Mouse (Mus musculus): ENCODE measurements around the gene Rpap2. TPM values are rescaled to one million over a fixed set of nuclear protein-coding genes. Genes with fewer than 3 reads are reported as not detected.

Rpap2 gene
- total RNA-seq, 2 experiments from 2014 or later: 7.0 to 8.2 TPM

GRCm38 (mm10) chr5:107681300-107681699 is 84.1 kb downstream of the Rpap2 start:
- DNase-seq: no peak
- intact Hi-C loops (cut with DNase I): no loop called here

DNA sequence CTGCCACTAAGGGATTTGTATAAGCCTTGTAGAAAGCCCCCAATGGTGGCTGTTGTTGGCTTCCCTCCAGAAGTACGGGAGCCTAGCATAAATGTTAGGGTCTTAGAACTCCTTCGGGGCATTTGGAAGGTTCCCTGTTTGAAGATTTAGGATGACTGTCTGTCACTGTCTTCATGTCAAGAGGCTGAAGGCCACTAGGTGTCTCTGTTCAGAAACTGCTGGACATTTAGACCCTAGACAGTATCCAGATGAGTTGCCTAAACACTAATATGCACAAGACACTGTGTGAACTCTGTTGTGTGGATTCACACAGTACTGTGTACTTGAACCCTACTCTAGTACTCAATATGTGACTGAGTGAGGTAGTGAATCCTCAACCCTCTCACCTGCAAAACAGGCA is 87.2 kb downstream of the Rpap2 start:
- intact Hi-C loops (cut with DNase I): no loop called here
- peak in 1 of 2 experiments; percentile 5 for DNase-seq

- no peak for DNase-seq
- intact Hi-C loops (cut with DNase I): no loop called here
Measured at GRCm38 (mm10) chr5:107687161-107687560, 90.0 kb downstream of the Rpap2 start.

- peak; percentile 50 to 64 for DNase-seq
- intact Hi-C loops (cut with DNase I): no loop called here
Measured at GRCm38 (mm10) chr5:107687592-107688498, 90.7 kb downstream of the Rpap2 start.

GRCm38 (mm10) chr5:107688499-107688866 is 91.3 kb downstream of the Rpap2 start:
- intact Hi-C loops (cut with DNase I): no loop called here
- no peak for DNase-seq

- intact Hi-C loops (cut with DNase I): no loop called here
Measured at GRCm38 (mm10) chr5:107695019-107695418, 97.8 kb downstream of the Rpap2 start.

GRCm38 (mm10) chr5:107698888-107699287 is 101.7 kb downstream of the Rpap2 start:
- intact Hi-C loops (cut with DNase I): no loop called here
- DNase-seq: no peak

More at GRCm38 (mm10) chr5:107695019-107695418, 97.8 kb downstream of the Rpap2 start:
- DNase-seq: no peak

GRCm38 (mm10) chr5:107700873-107701272 is 103.7 kb downstream of the Rpap2 start:
- intact Hi-C loops (cut with DNase I): no loop called here
- no peak for DNase-seq

GRCm38 (mm10) chr5:107701658-107702057 is 104.5 kb downstream of the Rpap2 start:
- intact Hi-C loops (cut with DNase I): no loop called here
- DNase-seq: no peak

GRCm38 (mm10) chr5:107703207-107703763 is 106.1 kb downstream of the Rpap2 start:
- intact Hi-C loops (cut with DNase I): no loop called here
- no peak for DNase-seq

DNA sequence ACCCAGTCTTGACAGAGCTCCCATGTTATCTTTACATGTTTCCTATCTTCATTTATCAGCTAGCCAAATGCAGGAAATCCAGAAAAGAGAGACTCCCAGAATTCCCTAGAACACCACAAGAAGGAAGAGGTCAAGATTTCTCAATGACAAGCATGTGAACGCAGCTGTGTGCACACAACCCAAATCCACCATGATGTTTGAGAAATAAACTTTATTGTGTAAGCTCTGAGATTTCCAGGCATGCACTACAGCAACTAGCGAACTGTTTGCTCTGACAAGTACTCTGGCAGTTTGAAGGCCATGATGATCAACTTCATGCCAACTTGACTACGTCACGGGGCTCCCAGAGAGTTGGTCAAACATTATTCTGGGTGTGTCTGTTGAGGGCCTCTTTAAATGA is 108.6 kb downstream of the Rpap2 start:
- intact Hi-C loops (cut with DNase I): no loop called here
- DNase-seq: no peak

DNA sequence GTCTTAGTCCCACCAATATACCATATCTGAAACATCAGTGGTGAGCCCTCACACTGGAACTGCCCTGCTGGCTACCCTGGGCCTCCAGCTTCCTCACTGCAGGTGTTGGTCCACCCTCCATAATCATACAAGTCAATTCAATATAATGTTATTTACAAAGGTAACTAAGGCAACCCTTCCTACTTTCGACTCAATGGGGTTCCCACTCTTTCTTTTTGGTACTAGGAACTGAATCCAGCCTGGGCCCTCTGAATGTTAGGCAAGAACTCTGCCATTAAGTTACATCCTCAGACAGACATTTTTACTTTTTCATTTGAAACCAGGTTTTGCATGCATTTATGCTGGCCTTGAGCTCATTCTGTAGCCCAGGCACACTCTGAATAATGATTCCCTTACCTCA is 109.1 kb downstream of the Rpap2 start:
- DNase-seq: no peak
- intact Hi-C loops (cut with DNase I): no loop called here

GRCm38 (mm10) chr5:107708124-107708797 is 111.1 kb downstream of the Rpap2 start:
- intact Hi-C loops (cut with DNase I): no loop called here
- no peak for DNase-seq

Other genes starting within 250 kb of the Rpap2 start
- under 1 TPM; 0.29 to 0.31 TPM for gene Ephx4, start 194.6 kb upstream of the Rpap2 start, total RNA-seq (2021)
- gene Lpcat2b, start 165.8 kb upstream of the Rpap2 start, total RNA-seq (2021): not detected
- 1 to 10 TPM; 4.4 to 4.5 TPM for gene Btbd8, start 159.4 kb upstream of the Rpap2 start, total RNA-seq (2021)
- under 1 TPM; 0.07 to 0.12 TPM for gene Gm42669, start 89.8 kb upstream of the Rpap2 start, total RNA-seq (2021)
- not detected for gene 1700028K03Rik, start 62.7 kb upstream of the Rpap2 start, total RNA-seq (2021)
- gene Glmn, start 515 bp downstream of the Rpap2 start, total RNA-seq (2021): 1 to 10 TPM; 5.0 to 7.0 TPM
- 1 to 10 TPM in 1 of 2 experiments, under 1 TPM in 1; 0.29 to 1.5 TPM for gene Gfi1, start 128.7 kb downstream of the Rpap2 start, total RNA-seq (2021)
- gene Ube2d2b, start 232.7 kb downstream of the Rpap2 start, total RNA-seq (2021): not detected

Data from heart, postnatal 14 days (tissue).